Mouse (Mus musculus): ENCODE data around the gene Fam131c.

Fam131c gene

DNA sequence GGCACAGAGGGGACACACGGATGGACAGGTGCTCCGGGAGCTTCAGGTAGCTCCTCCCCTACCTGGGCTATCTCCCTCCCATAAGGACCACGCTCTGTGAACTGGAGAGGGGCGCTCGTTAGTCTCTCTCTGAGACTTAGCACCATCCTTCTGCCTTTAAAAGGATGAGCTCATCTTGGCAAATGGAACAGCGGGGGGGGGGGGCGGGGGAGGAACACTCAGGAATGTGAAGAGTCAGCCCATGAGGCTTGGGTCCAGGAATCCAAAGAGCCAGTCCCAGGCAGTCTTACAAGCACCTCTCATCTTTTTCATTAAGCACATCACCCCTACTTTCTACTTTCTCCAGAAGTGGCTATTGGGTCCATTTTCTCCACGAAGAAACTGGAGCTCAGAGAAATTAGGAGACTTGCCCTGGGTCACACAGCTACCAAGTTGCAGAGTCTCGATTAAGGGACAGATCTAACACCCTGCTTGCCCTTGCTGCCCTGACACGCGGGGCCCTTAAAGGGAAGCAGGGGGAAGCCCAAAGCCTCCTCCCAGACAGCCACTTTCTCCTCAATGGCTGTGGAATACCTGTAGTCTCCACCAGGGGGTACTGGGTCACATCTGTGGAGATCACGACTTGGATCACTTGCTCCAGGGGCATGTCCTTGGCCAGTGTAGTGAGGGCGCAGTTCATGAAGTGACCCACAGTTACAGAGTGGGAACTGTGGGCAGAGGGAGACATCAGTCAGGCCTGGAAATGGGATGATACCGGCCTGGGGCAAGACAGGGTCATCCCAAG is 38.7 kb downstream of the Fam131c start:
- DNase-seq (ENCODE audit: low spot score in 2 of 2), result no peak

DNA sequence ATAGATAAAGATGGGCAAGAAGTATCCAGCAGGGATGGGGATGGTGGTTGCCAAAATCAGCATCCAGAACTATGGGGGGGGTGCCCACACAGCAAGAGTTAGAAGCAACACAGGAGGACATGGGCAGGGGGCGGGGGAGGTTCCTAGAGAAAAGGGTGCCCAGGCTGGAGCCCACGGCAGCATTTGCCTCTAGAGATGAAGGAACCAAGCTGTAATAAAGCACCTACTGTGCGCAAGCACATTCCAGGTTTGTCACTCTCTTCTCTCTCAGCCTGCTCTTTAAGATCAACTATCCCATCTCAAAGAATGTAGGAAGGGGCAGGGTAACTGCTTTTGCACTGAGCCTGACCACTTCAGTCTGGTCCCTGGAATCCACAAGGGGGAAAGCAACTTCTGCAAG is 40.6 kb downstream of the Fam131c start:
- no peak for DNase-seq (ENCODE audit: low spot score in 2 of 2)

DNA sequence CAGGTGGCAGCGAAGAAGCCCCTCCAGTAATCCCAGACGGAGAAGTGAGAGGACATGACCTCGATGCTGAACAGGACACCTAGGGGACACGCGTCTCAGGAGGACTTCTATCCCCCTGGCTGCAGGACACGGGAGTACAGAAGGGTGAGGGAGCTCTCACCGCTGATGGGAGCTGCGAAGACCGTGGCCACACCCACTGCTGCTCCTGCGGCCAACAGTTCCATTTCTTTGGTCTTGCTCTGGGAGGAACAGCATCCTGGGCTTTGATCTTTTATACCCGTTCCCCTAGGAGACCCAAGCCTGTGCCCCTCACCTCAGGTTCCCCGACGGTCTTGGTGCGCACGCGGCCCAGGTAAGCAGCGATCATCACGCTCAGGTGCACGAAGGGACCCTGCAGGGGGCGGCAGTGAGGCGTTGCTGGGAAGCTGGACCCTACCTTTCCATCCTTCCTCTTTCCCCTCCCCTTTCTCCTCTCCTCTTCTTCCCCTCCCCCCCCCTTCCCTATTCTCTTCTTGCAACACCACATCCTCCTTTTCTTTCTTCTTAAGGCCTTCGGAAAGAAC is 43.5 kb downstream of the Fam131c start:
- no peak for DNase-seq (ENCODE audit: low spot score in 2 of 2)

DNA sequence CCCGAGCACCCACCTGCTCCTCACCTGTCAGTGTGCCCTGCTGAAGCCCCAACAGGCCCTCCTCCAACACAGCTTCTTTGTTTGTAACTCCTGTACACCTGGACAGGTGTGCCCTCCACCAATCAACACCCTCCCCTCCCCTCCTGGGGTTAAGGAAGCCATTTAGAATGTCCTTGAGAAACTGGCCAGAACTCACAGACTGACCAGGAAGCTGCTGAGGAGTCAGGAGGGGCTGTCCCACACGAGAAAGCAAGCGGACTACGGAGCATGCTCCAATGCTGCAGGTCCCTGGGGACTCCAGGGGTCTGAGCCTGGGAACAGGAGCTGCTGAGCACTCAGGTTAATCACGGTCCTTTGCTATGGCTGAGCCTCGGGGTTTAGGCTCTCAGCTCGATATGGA is 47.9 kb downstream of the Fam131c start, which contains the start of gene Clcnkb:
Gene Clcnkb (minus strand): TSS at position 91 of the 400 bp plus-strand sequence.
- no peak for DNase-seq (ENCODE audit: low spot score in 2 of 2)

DNA sequence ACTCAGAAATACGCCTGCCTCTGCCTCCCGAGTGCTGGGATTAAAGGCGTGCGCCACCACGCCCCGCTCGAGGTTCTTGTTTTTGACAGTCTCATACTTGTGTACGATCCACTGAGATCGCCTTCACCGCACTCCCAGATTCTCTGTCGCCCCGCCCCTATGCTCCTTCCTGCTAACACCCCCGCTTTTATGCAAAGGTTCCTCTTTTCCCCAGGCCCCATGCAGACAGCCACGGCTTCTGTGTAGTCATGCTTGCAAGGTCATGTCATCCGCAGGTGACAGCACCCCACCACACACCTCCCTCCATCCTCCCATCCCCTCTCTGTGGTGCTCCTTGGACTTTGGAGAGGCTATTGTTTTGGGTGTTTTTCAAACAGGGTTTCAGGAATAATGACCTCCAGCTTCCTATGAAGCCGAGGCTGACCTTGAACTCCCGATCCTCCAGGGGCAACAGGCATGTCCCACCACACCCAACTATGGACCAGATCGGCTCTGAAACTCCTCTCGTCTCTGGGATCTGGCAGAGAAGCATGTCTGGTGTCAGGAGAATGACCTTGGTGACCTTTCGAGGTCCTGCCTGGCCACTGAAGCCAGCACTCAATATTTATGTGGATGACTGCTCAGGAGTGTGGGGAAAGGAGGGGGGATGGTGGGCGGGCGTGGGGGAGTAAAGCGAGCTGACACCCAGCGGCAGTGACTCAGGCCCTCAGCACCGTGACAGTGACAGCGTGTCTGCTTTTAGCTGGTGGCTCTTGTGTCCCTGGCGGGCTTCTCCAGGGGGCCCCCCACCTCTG is 51.6 kb downstream of the Fam131c start:
- DNase-seq (ENCODE audit: low spot score in 2 of 2), result no peak

DNA sequence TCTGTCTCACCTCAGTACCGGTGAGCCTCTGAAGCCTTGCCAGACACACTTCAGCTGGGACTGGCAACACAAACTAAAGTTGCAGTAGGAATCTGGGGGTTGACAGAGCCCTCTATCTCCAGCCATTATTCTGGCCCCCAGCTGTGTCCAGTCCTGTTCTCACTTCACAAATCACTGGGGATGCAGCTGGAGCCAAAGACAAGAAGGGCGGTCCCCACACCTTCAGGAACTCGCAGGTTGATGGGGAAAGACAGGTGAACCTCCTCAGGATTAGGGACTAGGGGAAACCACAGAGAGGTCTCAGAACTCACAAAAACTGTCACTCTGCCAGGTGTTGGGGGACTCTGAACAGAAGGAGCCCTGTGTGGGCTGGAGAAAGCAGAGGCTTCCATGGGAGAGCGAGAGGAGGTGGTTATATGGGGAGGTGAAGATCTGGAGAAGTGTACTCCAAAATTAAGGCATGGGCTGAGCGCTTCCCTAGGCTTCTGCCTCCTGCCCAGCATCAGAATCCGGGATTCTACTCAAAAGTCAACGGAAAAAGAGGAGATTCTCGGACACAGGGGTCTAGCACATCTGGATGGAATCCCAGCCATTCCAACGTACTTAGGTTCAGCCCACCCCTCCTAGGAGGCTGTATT is 52.3 kb downstream of the Fam131c start, which contains the start of gene Hspb7:
Gene Hspb7 (plus strand): TSS at position 588 of the 638 bp plus-strand sequence.
- no peak for DNase-seq (ENCODE audit: low spot score in 2 of 2)

DNA sequence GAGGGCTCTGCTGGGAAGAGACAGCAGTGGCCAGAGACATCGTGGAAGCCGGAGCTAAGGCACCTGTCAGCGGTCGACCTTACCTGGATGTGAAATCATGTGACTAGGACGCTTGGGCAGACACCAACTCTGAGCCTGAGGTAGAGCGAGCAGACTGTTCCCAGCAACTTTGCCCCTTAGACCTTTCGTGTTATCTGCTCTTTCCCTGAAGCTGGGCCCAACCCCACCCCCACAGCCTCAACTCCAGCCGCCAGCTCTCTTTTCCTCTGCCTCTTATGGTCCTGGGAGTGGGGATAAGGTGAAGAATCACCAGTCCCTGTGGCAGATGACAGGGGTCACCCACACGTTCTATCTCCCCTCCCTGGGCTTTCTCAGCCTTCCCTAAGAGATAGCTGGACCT is 52.9 kb downstream of the Fam131c start:
- peak in 1 of 2 experiments; percentile 17 for DNase-seq (ENCODE audit: low spot score in 2 of 2)

DNA sequence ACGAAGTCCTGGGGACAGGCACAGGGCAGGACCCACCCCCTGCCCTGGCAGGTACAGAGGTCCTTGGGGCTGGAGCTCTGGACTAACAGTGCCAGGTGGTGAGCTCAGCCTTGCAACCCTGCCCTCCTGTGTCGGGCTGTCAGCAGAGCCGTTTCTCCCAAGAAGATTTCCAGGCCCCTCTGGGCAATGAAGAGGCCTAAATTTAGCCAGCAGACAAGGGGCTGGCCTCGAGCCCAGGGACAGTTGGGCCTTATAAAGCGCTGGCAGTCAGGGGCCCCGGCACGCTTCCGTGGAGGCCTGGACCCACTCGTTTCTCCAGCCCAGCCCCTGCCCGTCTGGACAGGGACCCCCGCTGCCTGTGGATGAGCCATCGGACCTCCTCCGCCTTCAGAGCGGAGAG is 53.4 kb downstream of the Fam131c start:
- DNase-seq (ENCODE audit: low spot score in 2 of 2), result peak in 1 of 2 experiments; percentile 70

DNA sequence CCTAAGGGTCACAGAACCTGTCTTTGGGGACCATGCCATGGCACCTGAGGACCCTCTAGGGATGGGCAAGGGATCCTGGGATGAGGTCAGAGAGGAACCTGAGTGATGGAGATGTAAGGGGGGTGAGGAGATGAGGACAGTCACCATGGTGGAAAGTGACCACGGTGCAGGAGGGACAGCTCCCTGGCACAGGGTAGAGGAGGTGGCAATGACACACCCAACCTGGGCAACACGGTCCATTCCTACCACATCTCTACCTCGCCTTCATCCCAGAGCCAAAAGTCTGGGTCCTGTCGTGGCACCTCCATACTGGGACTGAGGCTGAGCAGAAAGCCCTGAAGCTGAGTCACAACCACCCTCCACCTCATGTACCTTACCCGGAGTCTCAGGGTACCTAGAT is 54.8 kb downstream of the Fam131c start:
- DNase-seq (ENCODE audit: low spot score in 2 of 2), result no peak

DNA sequence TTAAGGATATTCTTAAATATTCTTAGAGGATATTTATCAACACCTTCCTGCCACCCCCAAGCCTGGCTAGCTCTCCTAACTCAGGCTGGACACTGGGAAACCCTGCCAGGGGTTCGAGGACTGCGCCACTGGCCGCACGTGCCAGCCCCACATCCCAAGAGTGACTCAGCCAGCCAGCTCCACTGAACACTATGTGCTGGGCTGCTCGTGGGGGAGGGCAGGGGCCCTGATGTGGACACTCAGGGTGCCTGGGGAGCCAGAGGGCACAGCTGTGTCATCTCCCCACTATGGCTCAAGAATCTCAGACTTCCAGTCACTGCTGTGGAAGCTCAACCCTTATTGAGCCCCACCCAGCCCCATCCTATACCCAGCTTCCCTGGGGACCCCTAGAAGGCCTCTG is 55.3 kb downstream of the Fam131c start:
- no peak for DNase-seq (ENCODE audit: low spot score in 2 of 2)

DNA sequence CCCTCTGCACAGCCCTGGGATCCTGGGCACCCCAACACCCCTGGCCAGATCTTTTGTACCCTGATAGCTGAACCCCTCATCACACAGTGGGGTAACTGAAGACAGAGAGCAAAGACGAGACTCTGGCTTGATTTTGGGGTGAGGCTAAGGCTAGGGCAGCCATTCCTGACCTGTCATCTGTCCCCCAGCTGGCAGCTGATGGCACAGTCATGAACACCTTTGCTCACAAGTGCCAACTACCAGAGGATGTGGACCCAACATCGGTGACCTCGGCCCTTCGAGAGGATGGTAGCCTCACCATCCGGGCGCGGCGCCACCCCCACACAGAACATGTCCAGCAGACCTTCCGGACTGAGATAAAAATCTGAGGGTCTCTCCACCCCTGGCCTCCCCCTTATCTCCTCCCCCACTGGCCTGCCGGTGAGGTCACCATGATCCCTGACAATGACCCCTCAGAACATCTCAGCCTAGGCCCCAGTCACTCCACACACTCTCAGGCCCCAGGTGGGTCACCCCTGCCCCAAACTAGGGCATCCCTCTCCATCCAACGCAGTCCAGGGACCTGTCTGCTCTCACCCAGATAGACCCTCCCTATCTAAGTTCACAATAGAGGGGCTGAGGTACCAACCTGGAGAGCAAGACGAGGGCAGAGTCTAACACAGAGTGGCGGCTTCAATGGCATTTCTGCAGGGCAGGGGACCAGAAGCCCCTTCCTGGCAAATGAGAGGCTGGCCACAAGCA is 55.8 kb downstream of the Fam131c start:
- no peak for DNase-seq (ENCODE audit: low spot score in 2 of 2)

DNA sequence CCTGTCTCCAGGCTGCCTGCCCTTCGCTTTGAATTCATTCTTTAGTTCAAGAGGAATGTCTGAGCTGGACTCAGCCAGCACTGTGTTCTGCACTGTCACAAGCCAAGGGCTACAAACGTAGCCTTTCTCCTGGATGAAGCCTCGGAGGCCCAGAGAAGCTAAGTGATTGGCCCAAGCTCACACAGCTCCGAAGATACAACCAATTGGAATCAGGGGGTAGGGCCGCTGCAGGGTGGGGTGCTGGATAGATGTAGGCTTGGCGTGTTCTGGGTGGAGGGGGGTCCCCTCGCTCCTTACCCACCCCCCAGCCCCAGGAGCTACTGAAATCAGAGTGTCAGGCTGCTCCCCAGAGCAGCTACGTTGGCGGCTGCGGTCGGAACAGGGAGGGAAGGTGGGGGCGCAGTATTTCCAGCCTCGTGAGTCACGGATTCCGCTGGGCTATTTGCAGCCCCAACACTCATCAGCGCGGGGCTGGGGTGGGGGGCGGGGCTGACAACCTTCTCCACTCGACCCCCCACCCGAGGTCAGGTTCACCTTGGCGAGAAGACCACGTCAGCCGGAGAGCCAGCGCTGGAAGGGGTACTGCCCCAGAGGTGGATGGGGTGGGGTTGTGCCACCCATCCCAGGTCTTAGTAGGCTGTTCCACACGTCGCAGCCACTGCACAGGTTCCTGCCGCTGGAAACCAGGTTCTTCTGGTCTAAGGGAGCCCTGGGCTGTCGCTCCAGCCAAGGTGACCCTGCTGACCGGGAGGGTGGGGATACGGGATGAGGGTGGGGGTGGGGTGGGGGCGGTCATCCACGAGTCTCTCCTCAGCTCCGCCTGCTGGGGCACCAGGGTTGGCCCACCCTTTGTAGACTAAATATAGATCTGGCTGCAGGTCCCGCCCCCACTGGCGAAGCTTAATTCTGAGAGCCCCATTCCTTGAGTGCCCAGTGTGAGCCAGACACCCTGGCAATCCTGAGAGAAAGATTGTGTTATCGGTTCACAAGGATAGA is 57.8 kb downstream of the Fam131c start:
- DNase-seq (ENCODE audit: low spot score in 2 of 2), result peak in 1 of 2 experiments; percentile 34

DNA sequence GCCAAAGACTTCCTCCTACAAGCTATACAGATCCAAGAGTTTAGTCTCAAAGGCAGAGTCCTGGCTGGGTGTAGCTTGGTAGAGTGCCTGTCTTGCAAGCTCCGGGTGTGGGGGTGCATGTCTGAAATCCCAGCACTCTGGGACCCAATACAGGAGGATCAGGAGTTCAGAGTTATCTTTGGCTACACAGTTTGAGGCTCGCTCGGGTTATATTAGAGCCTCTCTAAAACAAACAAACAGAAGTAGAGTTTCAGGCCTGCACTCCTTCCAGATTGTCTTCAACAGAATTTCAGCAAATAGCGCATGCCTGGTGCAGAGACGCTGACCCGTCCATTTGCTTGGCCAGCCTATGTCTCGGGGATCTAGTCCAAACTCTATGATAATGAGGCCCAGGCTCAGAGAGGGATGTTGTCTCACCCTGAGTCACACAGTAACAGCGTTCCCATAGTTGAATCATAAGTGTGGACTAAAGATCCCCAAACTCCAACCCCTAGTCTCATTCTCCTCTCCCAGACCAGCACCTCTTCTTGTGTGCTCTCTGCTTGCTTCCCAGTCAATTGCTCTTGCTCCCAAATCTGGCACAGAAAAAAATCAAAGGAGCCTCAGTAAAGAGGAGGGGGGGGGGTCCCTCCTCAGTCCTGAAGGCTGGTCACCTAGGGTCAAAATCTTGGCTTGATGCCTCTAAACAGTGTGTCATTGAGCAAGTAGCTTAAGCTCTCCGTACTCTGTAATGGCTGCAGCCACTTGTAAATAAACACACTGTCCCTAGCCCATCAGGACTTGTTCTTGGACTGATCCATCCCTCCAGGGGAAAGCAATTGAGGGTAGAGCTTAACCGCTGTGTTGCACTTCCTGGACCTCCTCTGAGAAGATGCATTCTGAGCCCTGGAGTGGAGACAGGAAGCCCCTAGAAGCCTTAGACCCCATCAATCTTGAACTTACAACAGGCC is 59.1 kb downstream of the Fam131c start:
- DNase-seq (ENCODE audit: low spot score in 2 of 2), result no peak

DNA sequence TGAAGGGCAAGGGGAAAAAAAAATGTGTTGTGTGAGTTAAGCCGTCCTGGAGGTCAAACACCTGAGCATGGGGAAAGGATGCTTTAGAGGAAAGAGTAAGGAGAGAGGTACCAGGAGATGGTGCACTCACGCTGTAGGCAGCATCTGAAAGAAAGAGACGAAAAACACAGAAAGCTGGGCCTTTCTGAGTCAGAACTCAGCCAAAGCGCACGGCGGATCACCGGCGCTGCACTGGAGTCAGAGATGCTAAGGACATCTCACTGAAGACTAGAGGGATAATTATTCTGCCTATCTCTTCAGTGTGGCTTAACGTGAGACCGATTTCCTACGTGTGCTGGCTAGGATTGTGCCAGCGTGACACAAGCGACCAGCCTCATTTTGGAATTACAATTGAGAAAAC is 59.9 kb downstream of the Fam131c start:
- DNase-seq (ENCODE audit: low spot score in 2 of 2), result no peak

DNA sequence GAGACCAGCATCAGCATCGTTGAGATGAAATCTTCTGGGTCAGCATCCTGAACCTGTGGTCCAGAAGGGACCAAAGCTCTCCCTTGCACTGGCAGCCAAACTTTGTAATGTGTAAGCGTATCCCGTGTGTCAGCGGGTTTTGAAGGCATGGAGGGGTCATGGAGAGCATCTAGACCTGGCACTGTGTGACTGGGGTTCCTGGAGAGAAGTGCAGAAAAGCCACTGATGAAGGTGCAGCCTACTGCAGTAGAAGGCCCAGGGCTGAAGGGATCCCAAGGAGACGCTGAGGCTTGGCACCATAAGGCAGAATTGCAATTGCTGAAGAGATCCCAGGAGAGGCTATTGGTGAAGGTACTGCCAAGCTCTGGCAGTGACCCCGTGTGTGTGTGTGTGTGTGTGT is 61.4 kb downstream of the Fam131c start:
- peak in 1 of 2 experiments; percentile 54 for DNase-seq (ENCODE audit: low spot score in 2 of 2)

DNA sequence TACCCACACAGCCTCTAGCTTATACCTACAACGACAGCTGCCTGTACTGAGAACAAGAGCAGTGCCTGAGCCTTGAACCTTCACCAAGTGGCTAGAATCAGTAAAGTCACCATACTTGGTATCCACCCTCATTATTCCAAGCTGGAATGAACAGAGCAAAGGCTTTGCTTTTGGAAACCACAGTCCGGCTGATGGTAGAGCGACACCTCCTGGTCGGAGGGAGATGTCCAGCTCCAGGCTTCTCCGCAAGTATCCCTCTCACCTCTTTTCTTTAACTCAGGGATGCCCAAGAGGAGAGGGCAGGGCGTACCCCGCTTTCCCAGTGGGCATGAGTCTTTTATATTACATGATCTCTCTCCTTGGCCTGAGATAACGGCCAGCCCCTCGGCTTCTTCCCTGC is 61.8 kb downstream of the Fam131c start:
- DNase-seq (ENCODE audit: low spot score in 2 of 2), result peak in 1 of 2 experiments; percentile 71

DNA sequence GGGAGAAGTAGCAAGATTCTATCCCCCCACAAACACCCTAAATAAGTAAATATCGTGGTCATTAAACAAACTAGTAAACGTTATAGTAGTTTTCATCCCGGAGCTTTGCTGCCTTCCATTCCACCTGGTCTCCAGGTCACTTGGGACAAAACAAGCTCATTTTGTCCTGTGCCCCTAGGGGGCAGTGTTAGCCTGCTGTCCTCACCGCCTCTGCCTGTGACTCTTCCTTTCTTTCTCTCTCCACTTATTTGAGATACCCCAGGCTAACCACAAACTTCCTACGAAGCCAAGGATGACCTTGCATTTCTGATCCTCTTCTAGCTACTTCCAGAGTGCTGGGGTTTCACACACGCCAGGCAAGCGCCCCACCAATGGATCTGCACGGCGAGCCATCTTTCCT is 63.0 kb downstream of the Fam131c start:
- peak in 1 of 2 experiments; percentile 61 for DNase-seq (ENCODE audit: low spot score in 2 of 2)

DNA sequence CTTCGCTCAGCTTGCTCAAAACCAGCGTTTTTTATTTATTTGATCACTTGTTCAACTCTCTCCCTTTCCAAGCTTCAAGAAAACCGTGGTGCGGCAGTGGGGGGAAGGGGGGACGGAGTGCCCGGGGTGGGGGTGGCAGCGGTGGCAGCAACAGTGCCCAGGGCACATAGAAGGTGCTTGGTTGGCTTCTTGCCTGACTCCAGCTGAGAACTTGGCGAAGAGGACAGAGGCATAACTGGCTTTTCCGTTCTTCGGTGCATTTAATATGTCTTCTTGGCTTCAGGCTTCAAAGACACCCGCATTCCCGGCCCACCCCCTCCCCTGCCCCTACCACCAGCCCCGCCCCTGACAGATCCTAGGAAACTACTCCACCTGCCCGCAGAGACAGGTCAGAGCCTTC is 64.6 kb downstream of the Fam131c start:
- no peak for DNase-seq (ENCODE audit: low spot score in 2 of 2)

DNA sequence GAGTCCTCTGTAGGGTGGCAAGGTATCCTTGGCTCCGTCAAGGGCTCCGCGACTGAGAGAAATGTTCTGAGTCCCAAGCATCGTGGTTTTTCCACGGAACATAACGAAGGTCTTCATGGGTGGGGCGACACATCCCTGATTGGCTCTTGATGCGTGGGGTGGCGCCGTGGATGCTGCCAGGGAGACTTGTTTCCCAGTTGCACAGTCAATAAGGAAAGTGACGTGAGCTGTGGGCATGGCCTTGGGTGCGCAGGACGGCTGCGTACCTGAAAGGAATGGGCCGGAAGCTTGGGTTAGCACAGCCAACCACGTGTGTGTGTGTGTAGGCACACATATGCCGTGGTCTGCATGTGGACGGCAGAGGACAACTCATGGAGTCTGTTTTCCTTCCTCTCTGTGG is 65.2 kb downstream of the Fam131c start:
- DNase-seq (ENCODE audit: low spot score in 2 of 2), result no peak

Data from urinary bladder, postnatal 4 days (tissue).